Mouse (Mus musculus): ENCODE measurements around the gene Faap100. TPM values are rescaled to one million over a fixed set of nuclear protein-coding genes. Genes with fewer than 3 reads are reported as not detected.
"Not testable (repeated sequence)": the region's sequence is repeated elsewhere in the genome, so short reads cannot be mapped to it uniquely, and the experiment has no call there.

Gene Faap100
- total RNA-seq (2021) = 100 to 1,000 TPM in 1 of 2 experiments, 10 to 100 TPM in 1; 94.5 to 100 TPM

DNA sequence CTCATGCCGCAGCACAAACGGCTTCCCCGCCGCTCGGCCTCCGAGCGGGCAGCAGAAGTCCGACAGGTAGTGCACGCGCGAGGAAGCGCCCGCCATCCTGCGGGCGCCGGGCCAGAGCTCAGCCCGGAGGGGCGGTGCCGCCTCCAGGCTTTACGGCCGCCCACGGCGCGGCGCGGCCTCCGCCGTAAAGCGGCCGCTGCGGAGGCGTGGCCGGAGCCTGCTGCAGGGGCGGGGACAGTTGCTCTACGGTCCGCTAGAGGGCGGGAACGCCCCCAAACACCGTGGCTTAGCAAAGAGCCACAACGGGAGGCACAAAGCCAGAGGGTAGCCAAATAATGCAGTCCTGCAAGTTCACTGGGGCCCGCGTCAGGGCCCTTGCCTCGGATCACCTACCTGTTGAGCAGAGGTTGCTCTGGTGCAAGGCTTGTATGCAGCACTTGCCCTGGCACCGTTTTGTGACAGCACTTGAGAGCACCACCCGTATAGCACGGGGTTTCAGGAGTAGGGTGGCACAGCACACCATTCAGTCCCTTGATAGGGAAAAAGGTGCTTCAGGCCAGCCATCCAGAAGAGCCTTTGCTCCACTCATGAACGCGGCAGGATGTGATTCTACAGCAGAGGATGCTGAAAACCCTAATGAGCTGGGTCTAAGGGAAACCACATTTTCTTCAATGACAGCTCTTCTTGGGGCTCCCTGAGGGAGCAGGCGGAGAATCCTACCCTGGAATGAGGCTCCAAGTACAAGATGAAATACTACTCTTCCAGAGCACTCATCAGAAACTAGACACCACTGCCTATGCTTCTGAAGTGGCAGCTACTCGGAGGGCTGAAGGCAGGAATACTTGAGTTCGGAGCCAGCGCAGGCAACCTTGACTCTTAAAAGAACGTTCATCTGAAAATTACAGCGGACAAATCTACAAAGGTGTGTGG is at the start of gene Faap100:
Gene Faap100 (minus strand): TSS at position 154 of the 930 bp plus-strand sequence.
- intact Hi-C loops (cut with DNase I) = no loop called here
- peak; percentile 91 for DNase-seq

DNA sequence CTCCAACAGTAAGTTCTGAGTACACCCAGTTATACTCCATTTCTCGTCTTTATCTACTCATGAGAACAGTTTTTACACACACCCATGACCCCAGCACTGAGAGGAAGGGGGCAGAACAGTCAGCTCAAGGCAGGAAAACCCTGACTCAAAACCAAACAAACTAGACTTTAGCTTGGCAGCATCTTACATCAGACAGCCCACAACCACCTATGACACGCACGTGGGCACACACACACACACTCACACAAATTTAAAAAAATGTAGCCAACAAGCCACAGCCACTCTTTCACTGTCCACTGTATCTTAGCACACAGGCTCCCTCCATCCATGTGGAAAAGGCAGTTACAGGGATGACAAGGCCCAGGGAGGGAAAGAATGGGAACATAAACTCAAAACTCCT is 48.2 kb upstream of the Faap100 start:
- intact Hi-C loops (cut with DNase I) = no loop called here
- DNase-seq = no peak

DNA sequence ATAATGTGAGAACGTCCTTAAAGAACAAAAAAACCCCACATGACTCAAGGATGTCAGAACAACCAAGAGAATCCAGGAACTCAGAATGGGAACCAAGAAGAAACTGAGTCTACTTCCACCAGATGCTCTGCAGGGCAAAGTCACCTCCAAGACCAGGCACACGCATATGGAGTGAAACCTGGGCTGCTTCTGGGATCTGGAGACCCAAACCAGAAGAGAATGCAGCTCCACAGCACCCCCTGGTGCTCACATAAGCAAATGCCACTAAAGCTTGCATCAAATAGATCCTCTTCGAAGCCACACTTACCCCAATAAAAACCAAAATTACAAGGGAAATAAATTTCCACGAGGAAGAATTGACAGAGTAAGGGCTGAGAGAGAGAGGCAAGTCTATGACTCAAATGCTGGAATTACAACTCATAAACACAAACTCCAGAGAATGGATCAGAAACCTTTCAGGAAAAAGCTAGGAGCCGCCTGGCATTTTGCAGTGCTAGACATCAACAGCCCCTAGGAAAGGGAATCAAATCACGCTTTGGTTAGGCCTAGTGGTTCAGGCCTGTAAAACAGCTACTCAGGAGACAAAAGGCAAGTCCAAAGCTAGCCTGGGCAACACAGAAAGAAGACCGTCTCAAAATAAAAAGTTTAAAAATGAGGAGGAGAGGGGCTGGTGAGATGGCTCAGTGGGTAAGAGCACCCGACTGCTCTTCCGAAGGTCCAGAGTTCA is 45.2 kb upstream of the Faap100 start:
- DNase-seq = peak; percentile 72
- intact Hi-C loops (cut with DNase I) = no loop called here

DNA sequence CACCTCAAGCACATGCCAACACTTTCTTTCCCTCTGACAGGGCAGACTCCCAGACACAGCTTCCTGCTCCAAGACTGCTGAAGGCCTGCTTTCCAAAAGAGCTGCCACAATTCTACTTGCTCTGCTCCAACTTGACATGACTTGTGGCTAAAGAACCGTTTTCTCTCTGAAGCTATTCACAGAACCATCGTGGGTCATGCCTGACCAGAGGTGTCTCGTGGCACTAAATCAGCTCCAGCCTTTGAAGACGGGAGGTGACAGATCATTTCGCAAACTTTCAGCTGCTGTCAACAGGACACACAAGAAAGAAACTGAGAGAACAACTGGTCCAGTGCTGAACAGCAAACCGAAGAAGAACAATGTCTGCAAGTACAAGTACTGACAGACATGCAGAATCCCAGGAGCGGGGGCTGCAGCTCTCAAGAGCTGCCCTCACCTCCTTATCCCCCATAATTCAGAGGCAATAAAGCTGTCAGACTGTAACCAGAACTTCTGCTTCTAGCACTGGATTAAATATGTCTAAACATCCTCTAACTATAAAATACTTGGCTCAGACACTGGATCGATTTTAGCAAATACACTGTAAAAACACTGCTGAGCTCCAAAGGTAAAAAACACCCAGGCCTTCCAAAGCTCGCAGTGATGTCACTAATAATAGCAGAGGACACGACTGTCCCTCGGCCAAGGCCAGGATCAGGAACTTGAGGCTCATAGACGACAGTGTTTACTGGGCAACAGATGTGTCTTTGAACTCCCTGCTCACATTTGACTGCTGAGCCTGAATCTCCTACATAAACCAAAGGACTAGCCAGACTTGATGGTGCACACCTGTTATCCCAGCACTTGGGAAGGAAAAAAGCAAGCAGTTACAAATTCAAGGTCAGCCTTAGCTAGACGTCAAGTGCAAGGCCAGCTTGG is 44.3 kb upstream of the Faap100 start:
- no peak for DNase-seq
- intact Hi-C loops (cut with DNase I) = no loop called here

DNA sequence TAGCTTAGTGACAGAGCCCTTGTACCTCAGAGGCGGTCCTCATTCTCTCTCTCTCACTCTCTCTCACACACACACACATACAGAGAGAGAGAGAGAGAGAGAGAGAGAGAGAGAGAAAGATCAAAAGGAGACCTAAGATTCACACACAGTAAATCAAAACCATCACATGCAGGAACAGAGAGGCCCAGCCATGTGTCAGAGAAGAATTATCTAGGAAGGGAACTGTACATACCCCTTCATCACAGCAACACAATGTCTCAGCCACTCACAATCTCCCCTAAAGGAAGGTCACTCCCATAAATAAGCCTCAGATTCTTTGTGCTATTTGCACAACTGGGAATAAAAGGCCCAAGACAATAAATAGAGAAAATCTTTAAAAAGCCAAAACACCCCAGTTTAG is 40.0 kb upstream of the Faap100 start:
- intact Hi-C loops (cut with DNase I) = no loop called here
- DNase-seq = no peak

DNA sequence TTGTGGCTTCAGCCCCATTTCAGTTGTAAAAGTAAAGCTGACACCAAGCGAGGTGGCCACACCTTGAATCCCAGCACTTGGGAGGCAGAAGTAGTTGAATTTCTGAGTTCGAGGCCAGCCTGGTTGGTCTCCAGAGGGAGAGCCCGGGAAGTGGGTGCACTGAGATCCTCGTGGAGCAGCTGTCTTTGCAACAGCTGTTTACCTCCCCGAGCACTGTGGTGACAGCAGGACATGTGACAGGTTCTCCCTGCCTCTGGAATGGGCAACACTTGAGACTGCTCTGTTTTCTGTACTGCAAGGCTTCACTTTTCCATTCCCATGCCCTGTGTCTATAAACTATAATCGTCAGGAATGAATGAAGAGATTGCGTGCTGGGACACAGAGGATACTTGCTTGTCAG is 39.3 kb upstream of the Faap100 start:
- no peak for DNase-seq
- intact Hi-C loops (cut with DNase I) = no loop called here

DNA sequence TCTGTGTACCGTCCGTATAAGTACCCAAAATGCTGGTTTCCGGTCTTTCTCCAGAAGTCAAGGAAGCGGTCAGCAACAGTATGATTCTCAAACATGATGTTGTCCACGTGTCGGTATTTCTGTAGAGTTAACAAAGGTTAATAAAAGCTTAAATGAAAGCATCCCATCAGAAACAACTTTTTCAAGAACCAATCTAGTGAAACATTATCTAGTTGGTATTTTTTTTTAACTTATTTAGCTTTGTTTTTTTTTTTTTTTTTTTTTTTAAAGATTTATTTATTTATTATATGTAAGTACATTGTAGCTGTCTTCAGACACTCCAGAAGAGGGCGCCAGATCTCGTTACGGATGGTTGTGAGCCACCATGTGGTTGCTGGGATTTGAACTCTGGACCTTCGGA is 35.1 kb upstream of the Faap100 start:
- intact Hi-C loops (cut with DNase I); DNase-seq: not testable (repeated sequence)

DNA sequence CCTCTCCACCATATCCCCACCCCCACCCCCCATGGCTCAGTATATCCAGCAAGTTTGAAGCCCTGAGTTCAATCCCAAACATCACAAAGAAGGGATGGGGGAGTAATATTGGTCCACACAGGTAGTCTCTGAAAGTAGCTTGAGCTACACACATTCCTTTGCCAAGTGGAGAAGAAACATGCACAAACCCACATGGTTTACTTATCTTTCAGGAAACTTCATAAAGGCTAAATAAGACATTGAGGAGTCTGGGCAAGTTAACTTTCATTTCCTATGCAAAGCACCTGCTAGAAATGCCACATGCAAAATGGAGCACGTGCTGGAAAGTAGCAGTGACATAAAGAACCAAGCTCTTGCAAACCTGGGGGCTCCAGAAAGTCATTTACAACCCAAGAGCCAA is 27.9 kb upstream of the Faap100 start:
- intact Hi-C loops (cut with DNase I) = no loop called here
- DNase-seq = no peak

DNA sequence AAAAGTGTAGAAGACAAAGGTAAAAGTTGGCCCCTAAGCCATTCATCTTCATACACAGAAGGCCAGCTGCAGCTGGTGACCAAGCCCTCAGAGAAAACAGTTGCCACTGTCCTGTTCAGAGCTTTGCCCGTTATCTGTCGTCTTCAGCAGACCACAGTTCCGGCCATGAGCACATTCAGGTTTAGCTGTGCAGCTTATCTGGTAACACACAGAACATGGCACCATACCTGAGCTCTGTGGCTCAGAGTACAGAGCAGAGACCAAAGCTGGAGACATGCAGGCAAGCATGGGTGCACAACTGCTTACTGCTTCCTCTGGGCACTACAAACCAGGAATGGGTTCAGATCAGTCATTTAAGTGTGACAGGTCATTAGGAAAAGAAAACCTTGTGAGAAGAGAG is 27.3 kb upstream of the Faap100 start:
- intact Hi-C loops (cut with DNase I) = no loop called here
- no peak for DNase-seq

DNA sequence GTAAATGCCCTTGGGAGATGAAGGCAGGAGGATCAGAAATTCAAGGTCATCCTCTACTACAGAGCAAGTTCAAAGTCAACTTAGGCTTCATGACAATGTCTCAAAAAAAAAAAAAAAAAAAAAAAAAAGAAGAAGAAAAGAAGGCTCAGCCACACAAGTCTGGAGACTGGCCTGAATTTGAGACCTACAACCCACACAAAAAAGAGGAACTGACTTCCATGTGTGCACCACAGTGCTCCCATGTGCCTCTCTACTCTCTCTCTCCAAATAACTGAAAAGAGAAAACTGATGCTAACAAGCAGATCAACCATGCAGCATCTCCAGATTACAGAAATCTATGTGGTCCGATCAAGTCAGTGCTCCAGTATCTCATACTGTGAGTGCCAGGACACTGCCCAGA is 26.2 kb upstream of the Faap100 start:
- intact Hi-C loops (cut with DNase I) = loop anchor here (5.0 kb wide), 1 partner anchor 32 kb away; the partner anchor contains the start of gene Nploc4
- no peak for DNase-seq

DNA sequence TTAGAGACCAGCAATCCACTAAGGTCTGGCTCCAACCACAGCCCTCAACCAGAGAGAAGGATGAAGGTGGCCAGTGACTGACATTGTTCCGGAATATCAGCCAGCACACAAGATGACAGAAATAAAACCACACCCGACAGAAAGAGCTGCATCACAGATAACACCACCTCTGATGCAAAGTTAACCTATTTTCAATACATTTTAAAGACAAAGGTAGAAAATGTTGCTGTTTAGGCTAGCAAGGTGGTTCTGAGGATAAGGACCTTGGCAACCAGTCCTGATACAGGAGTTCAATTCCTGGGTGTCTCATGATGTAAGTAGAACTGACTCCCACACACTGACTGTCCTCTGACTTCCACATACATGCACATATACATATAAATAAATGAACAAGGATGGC is 20.8 kb upstream of the Faap100 start:
- intact Hi-C loops (cut with DNase I) = no loop called here
- no peak for DNase-seq

DNA sequence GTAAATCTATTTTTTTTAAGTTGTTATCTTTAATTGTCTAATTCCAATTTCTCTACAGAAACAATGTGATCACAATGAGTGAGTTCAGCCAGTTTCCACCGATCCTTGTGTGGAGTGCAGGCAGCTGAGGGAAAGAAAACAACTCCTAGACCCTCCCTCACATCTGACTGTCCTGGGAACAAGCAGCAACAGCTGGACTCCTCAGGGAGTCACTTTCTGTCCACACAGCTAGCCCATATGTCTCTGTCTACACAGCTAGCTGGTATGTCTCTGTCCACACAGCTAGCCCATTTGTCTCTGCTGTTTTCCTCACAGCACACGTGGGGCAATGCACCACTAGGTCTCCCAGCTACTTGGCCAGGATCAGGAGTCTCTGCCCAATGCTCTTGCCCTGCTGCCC is 19.0 kb upstream of the Faap100 start:
- DNase-seq = no peak
- intact Hi-C loops (cut with DNase I) = no loop called here

DNA sequence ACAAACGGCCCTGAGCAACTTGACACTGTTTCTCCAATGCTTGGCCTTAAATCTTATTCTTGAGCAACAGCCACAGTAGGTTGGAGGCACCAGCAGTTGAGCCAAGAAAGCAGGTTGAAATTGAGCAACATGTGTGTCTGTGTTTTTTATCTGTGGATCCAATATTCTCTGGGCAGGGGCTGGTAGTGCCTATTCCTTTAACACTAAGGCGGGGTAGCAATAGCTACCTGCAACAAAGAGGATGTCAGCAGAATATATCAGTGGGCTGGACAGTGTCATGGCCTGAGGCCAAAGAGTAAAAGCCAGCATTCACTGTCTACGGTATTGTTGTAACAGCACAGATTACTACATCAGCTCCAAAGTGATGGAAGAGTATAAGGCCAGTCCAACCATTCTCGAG is 17.1 kb upstream of the Faap100 start:
- intact Hi-C loops (cut with DNase I) = no loop called here
- DNase-seq = no peak

DNA sequence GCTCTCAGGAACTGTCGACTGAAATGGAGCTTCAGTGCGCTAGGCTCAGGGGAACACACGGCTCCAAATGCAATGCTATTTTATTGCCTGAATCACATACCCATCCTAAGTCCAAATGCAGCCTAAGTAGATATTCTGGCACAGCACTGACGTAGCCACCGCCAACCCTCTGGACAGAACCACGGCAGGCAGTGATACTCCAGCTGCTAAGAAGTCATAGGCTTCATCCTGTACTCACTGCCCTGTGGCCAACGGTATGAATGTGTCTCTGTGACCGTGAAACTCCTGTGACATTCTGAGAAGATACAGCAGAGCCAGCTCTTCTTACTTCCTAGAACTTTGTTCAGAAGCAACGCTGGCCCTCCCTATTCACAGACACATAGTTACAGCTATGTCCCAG is 10.0 kb upstream of the Faap100 start:
- no peak for DNase-seq
- intact Hi-C loops (cut with DNase I) = no loop called here

DNA sequence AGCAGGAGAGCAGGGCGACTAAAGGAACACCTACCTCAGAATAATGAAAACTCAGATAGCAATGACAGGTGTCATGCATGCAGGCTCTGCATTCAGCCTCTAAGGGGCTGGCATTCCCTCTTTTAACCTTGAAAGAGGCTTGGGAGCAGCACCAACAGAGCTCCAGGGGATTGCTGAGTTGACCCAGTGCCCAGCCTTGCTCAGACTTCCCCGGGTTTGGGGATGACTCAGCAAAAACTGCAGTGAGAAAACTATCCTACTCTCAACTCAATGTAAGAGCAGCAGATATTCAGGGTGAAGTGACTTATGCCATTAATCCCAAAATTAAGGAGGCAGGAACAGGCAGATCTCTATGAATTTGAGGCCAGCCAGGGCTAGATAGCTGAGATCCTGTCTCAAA is 8.6 kb upstream of the Faap100 start:
- no peak for DNase-seq
- intact Hi-C loops (cut with DNase I) = no loop called here

DNA sequence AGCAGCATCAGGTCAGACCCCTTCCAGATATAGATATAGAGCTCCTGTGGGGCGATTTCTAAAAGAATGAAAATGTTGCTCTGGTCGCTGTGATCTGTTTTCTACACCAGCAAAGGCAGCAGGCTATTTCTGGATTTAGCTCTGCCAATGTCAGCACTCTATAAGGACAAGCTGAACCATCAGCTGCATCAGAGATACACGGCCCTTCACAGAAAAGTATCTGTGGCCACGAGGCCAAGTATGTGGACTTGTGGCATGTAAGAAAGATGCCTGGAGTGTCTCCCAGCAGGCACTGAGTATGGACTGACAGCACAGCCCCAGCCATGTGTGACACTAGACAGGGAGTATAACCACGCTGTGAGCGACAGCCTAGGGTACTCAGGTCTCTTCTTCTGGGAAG is 8.1 kb upstream of the Faap100 start:
- DNase-seq = no peak
- intact Hi-C loops (cut with DNase I) = no loop called here

DNA sequence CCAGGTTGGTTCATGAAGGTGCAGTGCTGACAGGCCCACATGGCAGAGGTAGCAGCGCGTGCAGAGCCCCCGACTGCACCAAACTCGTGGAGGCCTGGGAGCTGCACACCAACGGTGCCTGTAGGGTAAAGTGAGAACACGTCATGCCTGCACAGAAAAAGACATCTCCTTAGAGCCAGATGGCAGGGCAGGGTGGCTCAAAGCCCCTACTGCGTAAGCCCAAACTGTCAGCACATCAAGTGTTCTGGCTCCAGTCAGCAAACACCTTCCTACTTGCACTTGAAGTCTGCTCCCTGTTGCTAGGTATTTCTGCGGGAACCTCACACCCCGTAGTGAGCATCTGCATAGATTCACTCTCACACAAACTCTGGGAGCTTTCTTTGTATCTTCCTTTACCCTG is 3.9 kb upstream of the Faap100 start:
- intact Hi-C loops (cut with DNase I) = no loop called here
- no peak for DNase-seq

DNA sequence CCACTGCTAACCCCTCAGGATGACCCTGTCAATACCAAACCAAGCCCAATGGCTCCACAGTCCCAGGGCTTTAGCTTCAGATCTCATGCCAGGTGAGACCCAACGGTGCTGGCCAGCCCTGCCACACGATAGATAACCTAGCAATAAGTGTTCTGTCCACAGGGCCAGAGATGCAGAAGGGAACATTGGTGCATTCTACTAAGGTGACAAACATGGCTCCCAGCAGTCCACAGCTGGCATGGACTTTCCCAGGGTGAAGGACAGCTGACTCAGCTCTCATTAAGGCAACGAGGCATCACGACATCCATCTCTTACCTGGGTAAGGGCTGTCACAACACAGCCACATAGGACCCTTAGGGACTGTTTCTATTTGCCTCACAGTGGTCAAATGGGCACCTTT is 2.6 kb upstream of the Faap100 start:
- intact Hi-C loops (cut with DNase I) = no loop called here

DNA sequence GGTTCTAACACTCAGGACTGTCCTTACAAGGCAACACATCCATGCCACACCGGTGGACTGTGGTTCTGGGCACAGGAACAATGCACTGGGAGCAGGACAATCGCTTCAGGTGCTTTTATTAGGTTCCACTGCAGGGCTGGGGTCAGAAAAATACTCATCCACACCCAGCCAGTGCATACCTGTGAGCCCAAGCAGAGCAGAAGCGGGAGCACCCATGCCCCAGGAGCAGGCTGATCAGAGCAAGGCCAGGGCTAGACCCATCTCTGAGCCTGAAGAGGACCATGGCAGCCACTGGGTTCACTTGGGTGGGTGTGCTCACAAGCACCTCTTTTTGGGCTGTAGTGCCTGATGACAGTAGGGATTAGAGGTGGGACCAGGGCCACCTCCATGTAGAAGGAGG is 1.7 kb upstream of the Faap100 start:
- intact Hi-C loops (cut with DNase I) = no loop called here
- DNase-seq = no peak

More for the DNA sequence above, 2.6 kb upstream of the Faap100 start:
- DNase-seq = no peak

DNA sequence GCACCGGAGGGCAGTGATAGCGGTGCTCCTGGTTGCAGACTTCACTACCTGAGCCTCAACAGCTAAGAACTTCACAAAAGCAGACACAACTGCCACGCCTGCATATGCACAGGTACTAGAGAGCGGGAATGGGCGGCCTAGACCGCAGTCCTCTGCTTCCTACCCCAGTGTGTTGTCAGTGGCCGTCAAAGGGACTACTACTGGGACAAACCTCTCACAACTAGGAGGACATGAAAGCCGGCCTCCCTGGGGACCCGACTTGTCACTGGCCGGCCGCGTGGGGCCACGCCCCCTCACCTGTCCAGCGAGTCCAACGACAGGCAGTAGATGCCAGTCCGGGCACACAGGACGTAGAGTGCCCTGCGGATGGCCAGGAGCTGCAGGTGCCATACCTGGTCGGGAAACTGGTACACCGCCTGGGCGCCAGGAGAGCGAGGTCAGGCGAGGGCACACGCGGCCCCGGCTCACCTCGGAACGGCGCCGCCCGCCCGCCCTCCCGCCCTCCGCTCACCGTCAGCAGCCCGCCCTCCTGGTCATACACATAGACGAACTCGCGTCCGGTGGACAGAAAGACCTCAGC is 443 bp downstream of the Faap100 start:
- peak; percentile 58 for DNase-seq
- intact Hi-C loops (cut with DNase I) = no loop called here

DNA sequence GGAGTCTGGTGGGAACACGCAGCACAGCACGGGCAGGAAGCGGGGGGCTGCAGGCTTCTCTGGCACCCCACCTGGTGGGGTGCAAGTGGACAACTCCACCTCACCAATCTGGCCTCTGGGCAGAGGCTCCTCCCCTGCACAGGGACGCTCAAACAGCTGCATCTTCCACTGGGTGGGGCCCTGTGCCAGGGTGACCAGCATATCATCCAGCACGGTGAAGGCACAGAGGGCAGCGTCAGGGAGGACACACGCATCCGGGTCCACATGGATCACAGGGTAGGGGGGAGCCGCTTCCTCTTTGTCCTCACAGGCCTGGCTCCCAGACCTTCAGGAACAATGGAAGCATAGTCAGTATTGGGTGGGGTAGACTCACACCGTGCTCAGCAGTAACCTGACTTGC is 1.2 kb downstream of the Faap100 start:
- no peak for DNase-seq
- intact Hi-C loops (cut with DNase I) = no loop called here
